Mouse (Mus musculus) olfactory bulb, adult 2 months (tissue): ENCODE measurements around the gene Gzme. TPM values are rescaled to one million over a fixed set of nuclear protein-coding genes. Genes with fewer than 3 reads are reported as not detected.

ENCODE experiments used
- H3K27ac ChIP-seq: fragments of 200-500 bp; 2 replicates; pipeline ENCODE4 v1.5.1; 2012; ENCODE audit warnings: low read depth, low read length; ENCODE audit not compliant: insufficient read depth
- H3K4me1 ChIP-seq: fragments of 200-500 bp; 2 replicates; pipeline ENCODE4 v1.6.1; 2012; ENCODE audit warnings: low read length; ENCODE audit not compliant: control insufficient read depth, insufficient read depth
- H3K4me3 ChIP-seq: fragments of 200-500 bp; 2 replicates; pipeline ENCODE4 v1.5.1; 2012; ENCODE audit warnings: mild to moderate bottlenecking, low read depth, low read length, moderate library complexity; ENCODE audit not compliant: insufficient read depth
- CTCF ChIP-seq: fragments of 200-500 bp; IDR thresholded peaks from 2 replicates; pipeline ENCODE4 v1.5.1; 2012; ENCODE audit warnings: low read depth, mild to moderate bottlenecking, low read length, moderate library complexity; ENCODE audit not compliant: insufficient read depth
- POLR2A ChIP-seq: fragments of 200-500 bp; IDR thresholded peaks from 2 replicates; pipeline ENCODE4 v1.6.1; 2012; ENCODE audit warnings: mild to moderate bottlenecking, low read depth, low read length, moderate library complexity; ENCODE audit not compliant: insufficient read depth
- WGBS: fragments of 180-500 bp; shearing (Covaris S2); methylation state at CpG from one replicate; pipeline ENCODE4 v1.1.7; 2018; 5-methylcytosine and 5-hydroxymethylcytosine counted together
- polyA plus RNA-seq: library from polyadenylated mRNA; stranded (reverse); fragments of >200 nt; gene quantifications from 2 replicates; pipeline ENCODE4 v1.2.4, GENCODE M21; 2012; ENCODE audit warnings: low replicate concordance; ENCODE audit not compliant: missing spikeins, insufficient read depth, insufficient read length

The Gzme gene
- polyA plus RNA-seq, 1 experiment, result not detected

- TF ChIP-seq CTCF (no peak), POLR2A (no peak)
- Histone ChIP-seq H3K27ac (no peak overlapping the region), H3K4me1 (no peaks in the 10 kb centered on the region), H3K4me3 (no peak overlapping the region)
- WGBS, result 77% methylated on average over 4 of the region's 4 CpGs
Observed at GRCm38 (mm10) chr14:56082016-56082415, 38.4 kb downstream of the Gzme start.

Other genes with a start within 250 kb of the Gzme start
- not detected in 2 replicates for gene Cbln3, start 236.2 kb downstream of the Gzme start, polyA plus RNA-seq
- not detected in 2 replicates for gene Khnyn, start 235.7 kb downstream of the Gzme start, polyA plus RNA-seq
- not detected in 2 replicates for gene Sdr39u1, start 220.3 kb downstream of the Gzme start, polyA plus RNA-seq
- gene Cma1, start 175.9 kb downstream of the Gzme start, polyA plus RNA-seq, result not detected in 2 replicates
- not detected in 2 replicates for gene Cma2, start 169.6 kb downstream of the Gzme start, polyA plus RNA-seq
- not detected in 2 replicates for gene Mcpt1, start 102.7 kb downstream of the Gzme start, polyA plus RNA-seq
- not detected in 2 replicates for gene Mcpt9, start 90.1 kb downstream of the Gzme start, polyA plus RNA-seq
- not detected in 2 replicates for gene Mcpt2, start 78.6 kb downstream of the Gzme start, polyA plus RNA-seq
- not detected in 2 replicates for gene Mcpt4, start 58.3 kb downstream of the Gzme start, polyA plus RNA-seq
- not detected in 2 replicates for gene Mcpt8, start 35.4 kb downstream of the Gzme start, polyA plus RNA-seq
- not detected in 2 replicates for gene Ctsg, start 18.1 kb downstream of the Gzme start, polyA plus RNA-seq
- gene Gzmd, start 12.0 kb upstream of the Gzme start, polyA plus RNA-seq, result not detected in 2 replicates
- not detected in 2 replicates for gene Gzmg, start 39.0 kb upstream of the Gzme start, polyA plus RNA-seq
- gene Gzmn, start 54.0 kb upstream of the Gzme start, polyA plus RNA-seq, result not detected in 2 replicates
- not detected in 2 replicates for gene Gzmf, start 90.8 kb upstream of the Gzme start, polyA plus RNA-seq
- not detected in 2 replicates for gene Gzmc, start 114.0 kb upstream of the Gzme start, polyA plus RNA-seq
- not detected in 2 replicates for gene Gzmb, start 141.6 kb upstream of the Gzme start, polyA plus RNA-seq
- gene Atp12a, start 244.4 kb upstream of the Gzme start, polyA plus RNA-seq, result not detected in 2 replicates